Mouse (Mus musculus) hindbrain, embryonic 14.5 days (tissue): ENCODE results near the gene Fgfr2. TPM values are rescaled to one million over a fixed set of nuclear protein-coding genes. Genes with fewer than 3 reads are reported as not detected.

ENCODE experiments used
- ATAC-seq: fragments of 200-750 bp; cut with Nextera tagmentation; 2 replicates; pipeline ENCODE4 v1.8.0; 2017; ENCODE audit warnings: moderate number of reproducible peaks, mild to moderate bottlenecking, moderate TSS enrichment, moderate library complexity; ENCODE audit not compliant: low FRiP score
- DNase-seq: peaks from one replicate; pipeline ENCODE4 v3.0.0-alpha.2; 2015; ENCODE audit warnings: low spot score
- H3K27ac ChIP-seq: fragments of 300-500 bp; sonication (generic); 2 replicates; pipeline ENCODE4 v1.5.1; 2014; ENCODE audit warnings: mild to moderate bottlenecking, moderate library complexity
- H3K27me3 ChIP-seq: fragments of 300-500 bp; sonication (generic); 2 replicates; pipeline ENCODE4 v1.6.1; 2014; ENCODE audit warnings: mild to moderate bottlenecking, low read length, mixed read lengths; ENCODE audit not compliant: control insufficient read depth, insufficient read depth
- H3K36me3 ChIP-seq: fragments of 300-500 bp; sonication (generic); replicated peaks from 2 replicates; pipeline ENCODE4 v1.6.1; 2014; ENCODE audit not compliant: control insufficient read depth, insufficient read depth
- H3K4me1 ChIP-seq: fragments of 300-500 bp; sonication (generic); replicated peaks from 2 replicates; pipeline ENCODE4 v1.6.1; 2014; ENCODE audit warnings: antibody characterized with exemption, low read length, mixed read lengths; ENCODE audit not compliant: control insufficient read depth, insufficient read depth
- H3K4me2 ChIP-seq: fragments of 300-500 bp; sonication (generic); replicated peaks from 2 replicates; pipeline ENCODE4 v1.6.1; 2014; ENCODE audit warnings: mild to moderate bottlenecking, moderate library complexity
- H3K4me3 ChIP-seq: fragments of 300-500 bp; sonication (generic); replicated peaks from 2 replicates; pipeline ENCODE4 v1.5.1; 2014; ENCODE audit warnings: mild to moderate bottlenecking, low read length
- H3K9ac ChIP-seq: fragments of 300-500 bp; sonication (generic); 2 replicates; pipeline ENCODE4 v1.6.1; 2014
- H3K9me3 ChIP-seq: fragments of 300-500 bp; sonication (generic); 2 replicates; pipeline ENCODE4 v1.6.1; 2016; ENCODE audit warnings: low read length; ENCODE audit not compliant: control insufficient read depth
- WGBS: fragments of 180-500 bp; shearing (Covaris S2); extraction: QIAGEN DNeasy Blood & Tissue Kit; methylation state at CpG from one replicate; pipeline ENCODE4 v1.1.7; 2014; 5-methylcytosine and 5-hydroxymethylcytosine counted together
- polyA plus RNA-seq: library from polyadenylated mRNA; unstranded; fragments of >200 nt; fragmentation: Nextera tagmentation; extraction: Ambion mirVana; gene quantifications from 2 replicates; pipeline ENCODE4 v1.2.1, GENCODE M21; 2014

The Fgfr2 gene
- polyA plus RNA-seq, 1 experiment from 2014 or later = 43.5 TPM

DNA sequence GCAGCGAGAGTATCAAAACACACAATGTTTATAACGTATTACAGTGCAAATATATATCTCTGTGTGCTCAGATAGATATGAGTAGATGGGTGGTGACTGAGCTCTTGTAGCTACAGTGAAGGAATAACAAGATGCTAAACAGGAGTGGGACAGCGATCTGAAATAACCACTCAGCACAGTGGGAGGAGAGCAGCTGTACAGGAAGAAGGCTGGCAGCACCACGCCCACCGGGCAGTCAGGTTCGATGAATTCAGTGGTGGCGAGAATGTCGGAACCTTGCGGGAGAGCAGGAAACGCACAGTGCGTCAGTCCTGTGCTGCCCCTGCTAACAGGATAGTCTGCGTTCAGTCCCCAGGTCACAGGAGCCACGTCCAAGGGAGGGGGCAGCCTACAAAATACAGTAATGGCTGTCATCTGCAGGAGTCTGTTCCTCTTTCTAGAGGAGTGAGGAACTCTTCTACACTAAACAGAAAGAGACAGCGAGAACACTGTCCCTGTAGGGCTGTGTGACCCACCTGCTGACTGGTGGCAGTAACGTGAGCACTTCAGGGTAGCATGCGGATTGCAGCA lies 2219.6 kb downstream of the Fgfr2 start:
- Histone ChIP-seq H3K9me3 (no peaks in the 10 kb centered on the region), H3K9ac (no peak overlapping the region), H3K36me3 (peaks cover 72% of the 10 kb centered on the region), H3K27me3 (no peaks in the 10 kb centered on the region), H3K4me1 (no peaks in the 10 kb centered on the region), H3K27ac (no peak overlapping the region), H3K4me3 (no peak overlapping the region), H3K4me2 (no peak overlapping the region)
- ATAC-seq (no peak), DNase-seq (no peak)
- WGBS = 87% methylated on average over 16 of the region's 16 CpGs

DNA sequence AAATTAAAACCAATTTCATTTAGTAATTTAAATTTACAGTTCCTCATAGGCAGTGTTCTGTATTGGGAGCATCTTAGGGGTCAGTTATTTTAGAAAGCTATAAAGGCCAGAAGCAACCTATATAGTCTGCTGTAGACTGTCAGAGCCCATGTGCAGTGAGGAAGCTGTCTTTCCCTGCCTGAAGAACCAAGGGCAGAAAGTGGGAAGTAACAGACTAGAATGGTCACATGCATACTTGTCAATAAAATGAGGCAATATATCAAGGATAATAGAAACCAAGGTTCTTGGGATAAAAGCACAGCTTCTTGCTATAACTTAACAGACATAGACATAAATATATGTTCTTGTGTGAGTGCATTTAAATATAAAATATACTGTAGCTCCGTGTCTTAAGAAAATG lies 2220.2 kb downstream of the Fgfr2 start:
- 92% methylated on average over 1 of the region's 1 CpGs for WGBS
- ATAC-seq (no peak), DNase-seq (no peak)
- H3K4me1 ChIP-seq = no peaks in the 10 kb centered on the region
- H3K36me3 ChIP-seq = peaks cover 71% of the 10 kb centered on the region
- H3K4me2 ChIP-seq = no peak overlapping the region
- no peaks in the 10 kb centered on the region for H3K9me3 ChIP-seq
- no peaks in the 10 kb centered on the region for H3K27me3 ChIP-seq
- H3K9ac ChIP-seq = no peak overlapping the region
- no peak overlapping the region for H3K27ac ChIP-seq
- no peak overlapping the region for H3K4me3 ChIP-seq

DNA sequence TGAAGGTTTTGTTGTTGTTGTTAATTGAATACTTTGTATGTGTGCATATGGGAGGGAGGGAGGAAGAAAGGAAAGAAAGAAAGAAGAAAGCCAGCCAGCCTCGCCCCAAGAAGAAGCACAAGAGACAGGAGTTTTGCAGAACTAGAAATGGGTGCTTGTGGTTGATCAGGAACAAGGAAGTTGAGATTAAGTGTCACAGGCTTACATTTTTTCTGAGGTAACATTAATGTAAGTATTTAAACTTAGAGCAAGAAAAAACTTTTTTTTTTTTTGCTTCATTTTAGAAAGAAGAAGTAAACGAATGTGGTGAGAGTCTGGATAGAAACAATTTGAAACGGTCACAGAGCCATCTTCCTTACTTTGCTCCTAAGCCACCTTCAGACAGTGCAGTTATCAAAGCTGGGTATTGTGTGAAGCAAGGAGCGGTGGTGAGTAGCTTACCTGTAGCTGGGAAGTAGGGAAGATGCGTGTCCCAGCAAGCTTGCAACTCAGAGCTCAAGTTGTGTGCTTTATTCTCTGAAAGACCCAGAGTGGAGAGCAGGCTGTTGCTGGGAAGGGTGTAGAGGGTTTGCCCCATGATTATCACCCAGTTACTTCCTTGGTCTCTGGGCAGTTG lies 2222.8 kb downstream of the Fgfr2 start:
- Histone ChIP-seq H3K27me3 (no peaks in the 10 kb centered on the region), H3K4me3 (no peak overlapping the region), H3K4me1 (no peaks in the 10 kb centered on the region), H3K27ac (no peak overlapping the region), H3K9me3 (no peaks in the 10 kb centered on the region), H3K4me2 (no peak overlapping the region), H3K9ac (no peak overlapping the region), H3K36me3 (peaks cover 72% of the 10 kb centered on the region)
- ATAC-seq = no peak
- no peak for DNase-seq
- 94% methylated on average over 5 of the region's 5 CpGs for WGBS

DNA sequence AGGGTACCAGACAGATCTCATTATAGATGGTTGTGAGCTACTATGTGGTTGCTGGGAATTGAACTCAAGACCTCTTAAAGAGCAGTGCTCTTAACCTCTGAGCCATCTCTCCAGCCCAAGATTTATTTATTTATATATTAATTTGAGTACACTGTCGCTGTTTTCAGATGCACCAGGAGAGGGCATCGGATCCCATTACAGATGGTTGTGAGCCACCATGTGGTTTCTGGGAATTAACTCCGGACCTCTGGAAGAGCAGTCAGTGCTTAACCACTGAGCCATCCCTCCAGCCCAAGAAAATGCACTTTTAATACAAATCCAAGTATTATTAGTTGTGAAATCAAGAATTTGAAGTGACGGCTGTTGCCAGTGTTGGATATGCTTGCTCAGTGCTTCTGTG lies 2224.8 kb downstream of the Fgfr2 start:
- ATAC-seq = no peak
- WGBS = 80% methylated on average over 4 of the region's 4 CpGs
- H3K4me2 ChIP-seq = no peak overlapping the region
- no peaks in the 10 kb centered on the region for H3K27me3 ChIP-seq
- DNase-seq = no peak
- no peak overlapping the region for H3K27ac ChIP-seq
- H3K36me3 ChIP-seq = peaks cover 66% of the 10 kb centered on the region
- H3K4me1 ChIP-seq = no peaks in the 10 kb centered on the region
- no peak overlapping the region for H3K9ac ChIP-seq
- H3K9me3 ChIP-seq = no peaks in the 10 kb centered on the region
- no peak overlapping the region for H3K4me3 ChIP-seq

DNA sequence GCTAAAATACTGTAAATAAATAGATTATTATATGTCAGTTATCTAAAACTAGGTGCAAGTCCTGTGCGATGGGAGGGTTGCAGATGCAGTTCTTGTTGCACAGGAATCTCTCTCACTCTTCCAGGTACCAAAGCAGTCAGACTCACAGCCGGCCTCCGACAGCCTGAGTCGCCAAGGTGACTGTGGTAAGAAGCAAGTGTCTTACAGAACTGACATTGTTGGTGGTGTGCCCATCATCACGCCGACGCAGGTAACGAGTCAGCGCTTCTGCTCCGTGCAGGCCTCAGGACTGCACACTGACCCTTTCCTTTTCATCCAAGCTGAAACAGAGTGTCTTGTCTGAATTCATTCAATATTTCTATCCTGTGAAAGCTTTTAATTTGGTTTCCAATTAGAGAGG lies 2225.9 kb downstream of the Fgfr2 start:
- Histone ChIP-seq H3K4me3 (no peak overlapping the region), H3K9me3 (no peaks in the 10 kb centered on the region), H3K4me1 (no peaks in the 10 kb centered on the region), H3K9ac (no peak overlapping the region), H3K27ac (no peak overlapping the region), H3K4me2 (no peak overlapping the region), H3K36me3 (peaks cover 71% of the 10 kb centered on the region), H3K27me3 (no peaks in the 10 kb centered on the region)
- WGBS = 93% methylated on average over 10 of the region's 10 CpGs
- no peak for ATAC-seq
- no peak for DNase-seq

DNA sequence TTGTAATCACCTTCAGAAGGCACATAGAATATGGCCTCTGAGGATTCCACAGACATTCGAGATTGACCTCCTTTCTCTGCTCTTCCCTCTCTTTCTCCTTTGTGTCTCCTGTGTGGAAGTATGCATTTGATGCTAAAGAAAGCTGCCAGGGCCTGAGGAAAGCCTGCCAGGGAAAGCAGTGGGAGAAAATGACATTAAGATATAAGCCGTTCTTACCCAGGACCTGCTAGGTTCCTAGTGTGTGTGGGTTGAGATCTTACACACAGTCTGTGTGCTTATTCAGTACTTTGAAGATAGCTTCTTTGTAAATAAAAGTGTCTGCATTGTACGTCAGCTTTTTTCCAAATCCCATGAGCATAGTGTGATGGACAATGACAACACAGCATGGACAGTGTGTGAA lies 2227.1 kb downstream of the Fgfr2 start:
- Histone ChIP-seq H3K36me3 (peaks cover 68% of the 10 kb centered on the region), H3K4me1 (no peaks in the 10 kb centered on the region), H3K27me3 (no peaks in the 10 kb centered on the region), H3K4me2 (no peak overlapping the region), H3K9ac (no peak overlapping the region), H3K27ac (no peak overlapping the region), H3K4me3 (no peak overlapping the region), H3K9me3 (no peaks in the 10 kb centered on the region)
- DNase-seq (no peak), ATAC-seq (no peak)
- WGBS = 85% methylated on average over 3 of the region's 3 CpGs

DNA sequence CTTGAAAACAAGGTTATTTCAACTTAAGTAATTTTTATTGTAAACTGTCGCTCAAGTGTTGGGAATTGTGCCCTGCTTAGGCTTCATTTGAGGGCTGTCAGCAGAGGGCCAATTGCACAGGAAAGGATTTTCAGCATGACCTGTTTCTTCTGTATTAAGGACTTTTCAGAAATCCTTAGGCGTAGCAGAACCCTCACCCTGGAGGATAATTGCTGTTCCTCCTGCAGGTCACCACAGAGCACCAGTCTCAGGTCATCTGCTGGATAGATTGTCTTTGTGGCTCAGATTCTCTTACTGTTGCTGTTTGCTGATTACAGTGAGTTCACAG lies 2227.6 kb downstream of the Fgfr2 start:
- no peak overlapping the region for H3K27ac ChIP-seq
- H3K27me3 ChIP-seq = no peaks in the 10 kb centered on the region
- peaks cover 63% of the 10 kb centered on the region for H3K36me3 ChIP-seq
- H3K9ac ChIP-seq = no peak overlapping the region
- no peaks in the 10 kb centered on the region for H3K4me1 ChIP-seq
- H3K4me3 ChIP-seq = no peak overlapping the region
- 80% methylated on average over 2 of the region's 2 CpGs for WGBS
- ATAC-seq (no peak), DNase-seq (no peak)
- H3K9me3 ChIP-seq = no peaks in the 10 kb centered on the region
- H3K4me2 ChIP-seq = no peak overlapping the region

DNA sequence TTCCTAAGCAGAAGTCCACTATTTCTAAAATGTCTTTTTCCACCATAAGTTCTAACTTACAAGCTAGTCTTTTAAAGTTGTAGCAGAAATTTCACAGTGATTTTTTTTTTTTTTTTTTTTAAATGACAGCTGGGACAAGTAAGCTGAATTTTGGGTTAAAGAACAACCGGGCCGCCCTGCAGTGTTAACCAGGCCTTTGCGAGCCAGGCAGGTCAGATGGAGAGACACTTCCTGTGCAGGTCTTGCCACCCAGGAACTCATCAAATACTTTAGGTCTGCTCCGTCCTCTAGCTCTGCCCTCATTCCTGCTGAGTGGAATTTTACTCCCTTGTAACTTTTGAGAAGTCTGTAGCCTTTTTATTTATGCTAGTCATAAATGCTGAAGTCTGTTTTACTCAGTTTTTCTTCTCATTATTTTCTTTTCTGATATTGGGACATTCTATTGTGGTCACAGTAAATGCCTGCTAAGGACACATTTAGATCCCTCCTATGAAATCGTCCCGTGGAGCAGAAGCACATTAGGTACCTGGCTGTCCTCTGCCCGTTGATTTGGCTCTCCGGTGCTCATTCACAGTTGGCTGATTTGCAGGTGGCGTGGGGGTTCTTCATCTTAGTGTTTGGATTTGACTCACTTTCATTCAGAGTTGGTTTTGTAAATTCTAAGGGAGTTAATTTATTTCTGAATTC lies 2228.1 kb downstream of the Fgfr2 start:
- H3K9ac ChIP-seq = no peak overlapping the region
- H3K4me1 ChIP-seq = no peaks in the 10 kb centered on the region
- DNase-seq = no peak
- no peak overlapping the region for H3K4me3 ChIP-seq
- peaks cover 60% of the 10 kb centered on the region for H3K36me3 ChIP-seq
- no peak overlapping the region for H3K27ac ChIP-seq
- WGBS = 80% methylated on average over 9 of the region's 9 CpGs
- no peaks in the 10 kb centered on the region for H3K27me3 ChIP-seq
- H3K9me3 ChIP-seq = no peaks in the 10 kb centered on the region
- ATAC-seq = no peak
- H3K4me2 ChIP-seq = no peak overlapping the region

DNA sequence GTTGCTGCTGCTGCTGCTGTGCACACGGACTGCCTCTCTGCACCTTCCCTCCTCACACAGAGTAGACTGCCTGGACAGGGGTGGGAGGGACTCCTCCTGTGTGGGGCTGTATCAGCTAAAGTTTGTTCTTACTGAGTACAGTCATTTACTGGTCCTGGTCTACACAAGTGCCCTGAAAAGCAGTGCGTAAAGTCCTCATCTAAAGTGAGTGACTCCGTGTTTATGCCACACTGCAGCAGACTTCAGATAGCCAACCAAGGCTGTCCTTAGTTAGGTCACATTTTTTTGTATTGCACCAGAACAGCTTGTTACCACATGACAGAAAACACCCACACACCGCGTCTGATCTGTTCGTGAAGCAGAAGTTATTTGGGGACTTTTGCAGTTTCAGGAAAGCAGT lies 2230.2 kb downstream of the Fgfr2 start:
- no peak overlapping the region for H3K4me2 ChIP-seq
- no peak overlapping the region for H3K4me3 ChIP-seq
- ATAC-seq (no peak), DNase-seq (no peak)
- H3K27ac ChIP-seq = no peak overlapping the region
- no peak overlapping the region for H3K9ac ChIP-seq
- no peaks in the 10 kb centered on the region for H3K27me3 ChIP-seq
- no peaks in the 10 kb centered on the region for H3K4me1 ChIP-seq
- no peaks in the 10 kb centered on the region for H3K9me3 ChIP-seq
- WGBS = 82% methylated on average over 6 of the region's 6 CpGs
- peaks cover 59% of the 10 kb centered on the region for H3K36me3 ChIP-seq
